Mouse (Mus musculus) C2C12 (cell line): ENCODE results near the gene Zfp69.

Experiments used
- FOSL1 ChIP-seq: IDR thresholded peaks from one replicate; pipeline ENCODE4 v1.8.0; 2011; ENCODE audit warnings: mild to moderate bottlenecking, low read length; ENCODE audit not compliant: poor library complexity, insufficient read depth, severe bottlenecking
- USF1 ChIP-seq: IDR thresholded peaks from one replicate; pipeline ENCODE4 v1.6.1; 2011; ENCODE audit warnings: low read depth, mild to moderate bottlenecking, control low read depth, moderate library complexity

GRCm38 (mm10) chr4:120993025-120993424 is 41.5 kb upstream of the Zfp69 start:
- TF ChIP-seq USF1 (no peak), FOSL1 (no peak)
